Mouse (Mus musculus) megakaryocyte, adult 5-6 weeks (primary cell): ENCODE results near the gene Tjp3. TPM values are rescaled to one million over a fixed set of nuclear protein-coding genes. Genes with fewer than 3 reads are reported as not detected.
"Not testable (repeated sequence)": the region's sequence is repeated elsewhere in the genome, so short reads cannot be mapped to it uniquely, and the experiment has no call there.

Experiments
- ATAC-seq: 2 replicates; pipeline ENCODE4 v1.8.0; 2016; ENCODE audit warnings: mild to moderate bottlenecking, inconsistent platforms; ENCODE audit not compliant: poor library complexity, severe bottlenecking
- total RNA-seq, 2 experiments: library from RNA; stranded (forward) in 1 of 2; stranded (reverse) in 1 of 2; fragments of 153-499, 151-499 nt in 1 of 2; fragments of 221-1000, 200-1000 nt in 1 of 2; gene quantifications; 2 replicates each; pipeline versions ENCODE4 v1.2.3 to v1.2.4; 2015 to 2017

The Tjp3 gene
- total RNA-seq, 2 experiments from 2014 or later = 3.7 to 5.0 TPM

DNA sequence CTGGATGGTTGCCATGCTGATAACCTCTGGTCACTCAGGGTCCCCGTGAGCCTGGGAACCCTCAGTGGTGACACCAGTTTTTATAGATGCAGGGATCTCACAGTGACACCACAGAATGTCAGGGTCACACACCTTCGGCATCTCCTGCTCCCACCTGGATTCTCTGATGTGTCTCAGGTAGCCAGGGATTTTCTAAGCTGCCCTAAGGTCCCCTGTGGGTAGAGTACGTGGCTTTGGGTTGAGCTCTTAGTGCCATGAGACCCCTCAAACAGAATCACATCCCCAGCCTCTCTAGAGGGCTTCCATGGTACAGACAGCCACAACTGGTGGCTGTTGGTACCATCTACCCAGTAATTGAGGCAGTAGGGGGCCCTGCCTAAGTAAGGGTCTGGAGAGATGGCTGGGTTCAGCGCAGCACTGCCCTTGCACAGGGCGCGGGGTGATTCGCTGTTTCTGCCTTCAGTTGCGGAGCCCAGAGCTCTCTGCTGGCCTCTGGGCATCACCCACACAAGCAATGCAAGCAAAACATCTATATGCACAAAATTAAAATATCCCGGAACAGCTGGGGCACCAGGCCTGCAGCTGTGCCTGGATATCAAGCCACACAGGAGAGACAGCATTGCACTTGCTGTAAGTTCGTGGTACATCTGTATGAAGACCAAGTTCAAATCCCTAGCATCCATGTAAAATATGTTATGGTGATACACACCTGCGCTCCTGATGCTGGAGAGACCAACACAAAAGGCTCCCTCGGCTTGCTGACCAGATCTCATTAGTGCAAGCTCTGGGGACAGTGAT, 54.7 kb downstream of the Tjp3 start:
- ATAC-seq = no peak

DNA sequence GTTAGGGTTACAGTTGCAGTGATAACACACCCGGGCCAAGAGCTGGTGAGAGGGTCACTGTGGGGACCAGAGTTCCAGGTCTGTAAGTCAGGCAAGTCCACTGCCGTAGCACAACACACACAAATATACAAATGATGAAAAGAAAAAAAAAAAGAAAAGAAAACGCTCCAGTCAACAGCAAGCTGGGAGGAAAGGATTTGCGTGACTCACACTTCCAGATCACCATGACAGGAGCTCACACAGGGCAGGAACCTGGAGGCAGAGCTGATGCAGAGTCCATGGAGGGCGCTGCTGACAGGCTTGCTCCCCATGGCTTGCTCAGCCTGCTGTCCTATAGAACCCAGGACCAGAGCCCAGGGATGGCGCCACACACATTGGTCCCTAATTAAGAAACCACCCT, 57.2 kb downstream of the Tjp3 start:
- ATAC-seq = no peak

DNA sequence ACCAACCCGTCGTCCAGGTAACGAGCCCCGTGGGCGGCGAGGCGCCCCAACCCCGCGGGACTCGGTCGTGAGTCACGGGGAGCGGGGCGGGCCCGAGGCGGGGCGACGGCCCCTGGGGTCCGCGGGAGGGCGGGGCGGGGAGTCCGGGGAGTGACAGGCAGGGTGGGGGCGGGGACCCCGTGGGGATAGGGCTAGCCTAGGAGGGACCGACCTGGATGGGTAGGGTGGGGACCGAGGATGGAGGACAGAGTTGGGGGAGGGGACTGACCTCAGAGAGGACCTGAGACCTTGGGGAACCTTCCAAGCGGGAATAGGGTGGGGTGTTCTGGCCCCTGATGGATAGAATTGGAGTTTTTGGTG, 58.2 kb downstream of the Tjp3 start:
- ATAC-seq = no peak

DNA sequence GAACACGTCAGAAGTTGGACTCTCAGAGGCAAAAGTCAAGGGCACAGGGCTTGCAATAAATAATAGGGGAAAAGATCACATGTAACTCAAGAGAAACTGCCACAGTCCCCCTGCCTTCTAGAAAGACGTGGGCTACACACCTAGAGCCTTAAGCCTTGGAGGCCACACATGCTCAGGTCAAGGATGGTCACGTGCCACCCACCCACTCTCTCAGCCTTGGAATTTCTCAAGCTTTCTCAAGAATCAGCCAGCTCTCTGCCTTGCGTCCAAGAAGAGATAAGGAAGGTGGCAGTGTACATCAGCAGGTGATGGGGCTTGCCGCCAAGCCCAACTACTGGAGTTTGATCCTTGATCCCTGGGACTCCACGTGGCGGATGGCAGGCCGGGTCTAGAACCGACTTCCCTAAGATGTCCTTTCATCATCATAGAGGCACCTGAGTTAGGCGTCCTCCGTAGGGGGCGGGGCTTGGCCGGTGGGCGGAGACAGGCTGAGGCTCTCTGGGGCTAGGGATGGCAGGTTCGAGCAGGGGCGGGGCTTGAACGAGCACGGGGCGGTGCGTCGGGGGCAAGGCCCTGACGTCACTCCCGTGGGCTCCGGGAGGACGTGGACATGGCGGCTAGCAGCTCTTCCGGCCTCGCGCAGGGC, 58.7 kb downstream of the Tjp3 start, which contains the start of gene Zfr2:
TSS of gene Zfr2 (plus strand) at position 576 of the 646 bp plus-strand sequence.
- peak; percentile 93 for ATAC-seq

DNA sequence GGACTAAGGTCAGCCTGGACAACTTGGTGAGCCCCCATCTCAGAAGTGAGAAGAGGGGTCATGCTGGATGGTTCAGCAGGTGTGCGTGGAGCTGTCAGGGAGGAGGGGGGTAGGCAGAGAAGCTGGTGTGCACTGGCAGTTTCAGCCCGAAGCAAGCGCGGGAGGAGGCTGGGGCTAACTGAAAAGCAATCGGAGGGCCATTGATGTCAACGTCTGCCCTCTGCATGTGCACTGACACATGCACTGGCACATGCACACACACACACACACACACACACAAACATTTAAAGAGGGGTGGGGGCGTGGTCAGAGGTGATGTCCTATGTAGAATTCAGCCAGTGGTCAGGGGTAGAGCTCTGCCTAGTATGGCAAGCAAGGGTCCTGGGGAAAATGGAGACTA, 59.9 kb downstream of the Tjp3 start:
- no peak for ATAC-seq

DNA sequence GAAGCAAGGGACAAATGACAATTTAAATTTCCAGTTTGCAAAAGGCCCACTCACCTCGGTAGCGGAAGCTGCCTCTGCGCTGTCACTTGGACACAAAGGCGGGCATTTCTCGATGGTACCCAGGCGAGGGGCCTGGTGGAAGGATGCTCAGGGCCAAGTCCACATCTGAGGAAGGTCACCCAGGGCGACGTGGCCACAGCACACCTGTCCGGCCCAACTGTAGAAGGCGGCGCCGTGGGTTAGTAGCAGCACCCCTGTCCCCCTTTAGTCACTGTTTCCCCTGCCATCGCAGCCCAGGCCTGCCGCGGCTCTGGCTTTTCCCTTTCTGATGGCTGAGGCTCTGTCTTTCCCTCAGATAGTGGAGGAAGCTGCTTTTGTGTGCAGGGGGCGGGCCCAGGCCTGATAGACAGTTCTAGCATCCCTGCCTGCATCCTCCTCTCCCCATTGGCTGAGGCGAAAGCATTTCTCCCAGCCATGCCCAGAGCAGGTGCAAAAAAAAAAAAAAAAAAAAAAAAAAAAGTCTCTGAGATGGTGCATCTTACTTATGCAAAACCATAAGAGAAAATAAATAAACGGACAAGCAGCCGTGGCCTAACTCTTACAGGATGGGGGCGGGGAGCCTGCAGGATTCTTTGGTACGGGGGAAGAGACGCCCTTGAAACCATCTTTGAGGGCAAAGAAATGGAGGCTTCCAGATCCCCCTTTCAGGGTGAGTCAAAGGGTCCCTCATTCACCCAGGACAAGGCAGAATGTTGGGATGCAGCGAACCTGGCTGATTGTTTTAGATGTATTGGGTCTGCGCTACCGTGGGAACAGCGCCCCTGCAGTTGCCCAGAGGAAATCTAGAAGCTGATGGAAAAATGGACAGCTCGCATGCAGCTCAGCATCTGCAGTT, 60.7 kb downstream of the Tjp3 start, which contains the start of gene Atcay:
TSS of gene Atcay (minus strand) at position 396 of the 895 bp plus-strand sequence.
- no peak for ATAC-seq

DNA sequence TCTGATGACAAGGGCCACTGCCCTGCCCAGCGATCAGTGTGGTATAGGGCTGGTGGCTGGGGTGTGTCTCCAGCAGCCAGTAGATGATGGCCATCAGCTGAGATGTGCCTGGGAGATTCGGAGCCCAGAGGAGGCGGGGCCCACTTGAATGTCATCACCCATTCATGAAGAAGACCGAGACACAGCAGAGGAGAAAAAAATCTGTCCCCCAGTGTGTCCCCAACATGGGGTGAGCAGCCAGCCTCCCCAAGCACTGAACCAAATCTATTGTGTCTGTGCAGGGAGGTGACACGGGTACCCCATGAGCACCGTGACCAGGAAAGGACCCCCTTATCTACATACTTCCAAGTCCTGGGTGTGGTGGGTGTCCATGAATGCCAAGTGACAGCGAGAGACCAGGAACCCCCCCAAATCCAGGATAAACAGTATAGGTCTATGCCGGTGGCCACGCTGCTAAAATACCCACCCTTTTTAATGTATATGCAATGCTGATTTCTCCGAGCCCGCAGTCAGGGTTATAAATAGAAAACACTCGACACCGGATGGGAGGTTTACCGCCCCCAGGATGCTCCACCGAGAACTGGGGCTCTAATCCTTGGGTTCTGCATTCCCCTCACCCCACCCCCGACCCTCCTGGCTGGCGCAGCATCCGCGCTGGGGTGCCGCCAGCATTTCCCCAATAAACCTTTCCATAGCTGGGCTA, 61.5 kb downstream of the Tjp3 start:
- no peak for ATAC-seq

DNA sequence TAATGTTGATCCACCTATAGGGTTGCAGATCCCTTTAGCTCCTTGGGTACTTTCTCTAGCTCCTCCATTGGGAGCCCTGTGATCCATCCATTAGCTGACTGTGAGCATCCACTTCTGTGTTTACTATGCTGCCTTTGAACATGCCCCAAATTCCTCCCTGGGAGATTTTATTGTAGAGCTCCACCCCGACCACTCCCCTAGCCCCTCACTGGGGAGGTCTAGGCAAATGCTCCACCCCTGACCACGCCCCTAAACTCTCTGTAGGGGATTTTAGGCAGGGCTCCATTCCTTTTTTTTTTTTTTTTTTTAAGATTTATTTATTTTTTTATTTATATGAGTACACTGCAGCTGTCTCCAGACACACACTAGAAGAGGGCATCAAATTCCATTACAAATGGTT, 67.7 kb downstream of the Tjp3 start:
- ATAC-seq = not testable (repeated sequence)

Other genes with a start within 250 kb of the Tjp3 start
Only the 30 nearest of the 32 such genes appear.
- 0.82 and 1.5 TPM in 2 replicates for gene Thop1, start 221.5 kb downstream of the Tjp3 start, total RNA-seq (2015)
- gene Thop1, start 221.5 kb downstream of the Tjp3 start, total RNA-seq (2017) = 3.4 and 4.3 TPM in 2 replicates
- gene Creb3l3, start 192.7 kb downstream of the Tjp3 start, total RNA-seq (2015) = 0.50 and 0.58 TPM in 2 replicates
- gene Creb3l3, start 192.7 kb downstream of the Tjp3 start, total RNA-seq (2017) = 0.40 and 0.89 TPM in 2 replicates
- 33.9 and 40.6 TPM in 2 replicates for gene Map2k2, start 185.7 kb downstream of the Tjp3 start, total RNA-seq (2015)
- 38.2 and 47.8 TPM in 2 replicates for gene Map2k2, start 185.7 kb downstream of the Tjp3 start, total RNA-seq (2017)
- 25.0 and 27.0 TPM in 2 replicates for gene Zbtb7a, start 156.4 kb downstream of the Tjp3 start, total RNA-seq (2015)
- 8.8 and 14.5 TPM in 2 replicates for gene Zbtb7a, start 156.4 kb downstream of the Tjp3 start, total RNA-seq (2017)
- gene Pias4, start 123.7 kb downstream of the Tjp3 start, total RNA-seq (2015) = 10.1 and 13.7 TPM in 2 replicates
- gene Pias4, start 123.7 kb downstream of the Tjp3 start, total RNA-seq (2017) = 12.9 and 13.3 TPM in 2 replicates
- 394 and 408 TPM in 2 replicates for gene Eef2, start 115.0 kb downstream of the Tjp3 start, total RNA-seq (2015)
- gene Eef2, start 115.0 kb downstream of the Tjp3 start, total RNA-seq (2017) = 983 and 1,066 TPM in 2 replicates
- 9.8 and 12.7 TPM in 2 replicates for gene Dapk3, start 108.6 kb downstream of the Tjp3 start, total RNA-seq (2015)
- gene Dapk3, start 108.6 kb downstream of the Tjp3 start, total RNA-seq (2017) = 27.5 and 36.6 TPM in 2 replicates
- gene 4930442H23Rik, start 107.7 kb downstream of the Tjp3 start, total RNA-seq (2015) = not detected in 2 replicates
- not detected in 2 replicates for gene 4930442H23Rik, start 107.7 kb downstream of the Tjp3 start, total RNA-seq (2017)
- gene Nmrk2, start 89.5 kb downstream of the Tjp3 start, total RNA-seq (2015) = not detected in 2 replicates
- gene Nmrk2, start 89.5 kb downstream of the Tjp3 start, total RNA-seq (2017) = not detected in 2 replicates
- not detected in 2 replicates for gene Atcay, start 60.7 kb downstream of the Tjp3 start, total RNA-seq (2015)
- not detected in 2 replicates for gene Atcay, start 60.7 kb downstream of the Tjp3 start, total RNA-seq (2017)
- gene Zfr2, start 58.4 kb downstream of the Tjp3 start, total RNA-seq (2015) = not detected in 2 replicates
- 0.16 and 0.26 TPM in 2 replicates for gene Zfr2, start 58.4 kb downstream of the Tjp3 start, total RNA-seq (2017)
- 5.4 and 5.9 TPM in 2 replicates for gene Matk, start 38.6 kb downstream of the Tjp3 start, total RNA-seq (2015)
- gene Matk, start 38.6 kb downstream of the Tjp3 start, total RNA-seq (2017) = 7.5 and 8.1 TPM in 2 replicates
- 52.1 and 67.0 TPM in 2 replicates for gene Mrpl54, start 24.6 kb downstream of the Tjp3 start, total RNA-seq (2015)
- 97.4 and 154 TPM in 2 replicates for gene Mrpl54, start 24.6 kb downstream of the Tjp3 start, total RNA-seq (2017)
- gene Apba3, start 24.6 kb downstream of the Tjp3 start, total RNA-seq (2015) = 16.4 and 20.2 TPM in 2 replicates
- 11.5 and 15.0 TPM in 2 replicates for gene Apba3, start 24.6 kb downstream of the Tjp3 start, total RNA-seq (2017)
- gene Pip5k1c, start 1.4 kb upstream of the Tjp3 start, total RNA-seq (2015) = 28.0 and 31.7 TPM in 2 replicates
- 40.4 and 46.1 TPM in 2 replicates for gene Pip5k1c, start 1.4 kb upstream of the Tjp3 start, total RNA-seq (2017)
- gene Cactin, start 29.5 kb upstream of the Tjp3 start, total RNA-seq (2015) = 4.5 and 7.4 TPM in 2 replicates
- gene Cactin, start 29.5 kb upstream of the Tjp3 start, total RNA-seq (2017) = 16.2 and 20.6 TPM in 2 replicates
- gene Tbxa2r, start 37.1 kb upstream of the Tjp3 start, total RNA-seq (2015) = 0.34 and 0.85 TPM in 2 replicates
- 0.07 and 0.28 TPM in 2 replicates for gene Tbxa2r, start 37.1 kb upstream of the Tjp3 start, total RNA-seq (2017)
- gene Gipc3, start 51.7 kb upstream of the Tjp3 start, total RNA-seq (2015) = not detected in 2 replicates
- gene Gipc3, start 51.7 kb upstream of the Tjp3 start, total RNA-seq (2017) = not detected in 2 replicates
- 27.4 and 33.0 TPM in 2 replicates for gene Hmg20b, start 58.9 kb upstream of the Tjp3 start, total RNA-seq (2015)
- 18.1 and 24.5 TPM in 2 replicates for gene Hmg20b, start 58.9 kb upstream of the Tjp3 start, total RNA-seq (2017)
- gene Mfsd12, start 65.9 kb upstream of the Tjp3 start, total RNA-seq (2015) = 4.1 and 4.6 TPM in 2 replicates
- gene Mfsd12, start 65.9 kb upstream of the Tjp3 start, total RNA-seq (2017) = 7.4 TPM in 2 replicates
- 0.49 and 1.3 TPM in 2 replicates for gene 4930404N11Rik, start 74.2 kb upstream of the Tjp3 start, total RNA-seq (2015)
- 0.37 and 0.49 TPM in 2 replicates for gene 4930404N11Rik, start 74.2 kb upstream of the Tjp3 start, total RNA-seq (2017)
- 22.7 and 23.8 TPM in 2 replicates for gene Fzr1, start 86.9 kb upstream of the Tjp3 start, total RNA-seq (2015)
- gene Fzr1, start 86.9 kb upstream of the Tjp3 start, total RNA-seq (2017) = 20.9 and 24.0 TPM in 2 replicates
- gene Dohh, start 92.8 kb upstream of the Tjp3 start, total RNA-seq (2015) = 5.4 and 5.7 TPM in 2 replicates
- 21.9 and 42.4 TPM in 2 replicates for gene Dohh, start 92.8 kb upstream of the Tjp3 start, total RNA-seq (2017)
- gene Gm48551, start 92.9 kb upstream of the Tjp3 start, total RNA-seq (2015) = 0.83 and 2.9 TPM in 2 replicates
- 0.33 TPM in 1 of 2 replicates, not detected in the other for gene Gm48551, start 92.9 kb upstream of the Tjp3 start, total RNA-seq (2017)
- not detected in 2 replicates for gene Gm48552, start 97.4 kb upstream of the Tjp3 start, total RNA-seq (2015)
- gene Gm48552, start 97.4 kb upstream of the Tjp3 start, total RNA-seq (2017) = 0.26 and 1.4 TPM in 2 replicates
- 30.6 and 34.0 TPM in 2 replicates for gene Smim24, start 101.5 kb upstream of the Tjp3 start, total RNA-seq (2015)
- gene Smim24, start 101.5 kb upstream of the Tjp3 start, total RNA-seq (2017) = 6.5 and 11.5 TPM in 2 replicates
- 51.4 and 54.5 TPM in 2 replicates for gene Nfic, start 164.1 kb upstream of the Tjp3 start, total RNA-seq (2015)
- gene Nfic, start 164.1 kb upstream of the Tjp3 start, total RNA-seq (2017) = 6.2 and 8.6 TPM in 2 replicates
- gene Celf5, start 191.1 kb upstream of the Tjp3 start, total RNA-seq (2015) = not detected in 2 replicates
- 0.24 TPM in 1 of 2 replicates, not detected in the other for gene Celf5, start 191.1 kb upstream of the Tjp3 start, total RNA-seq (2017)
- gene Ncln, start 204.8 kb upstream of the Tjp3 start, total RNA-seq (2015) = 55.8 and 62.8 TPM in 2 replicates
- gene Ncln, start 204.8 kb upstream of the Tjp3 start, total RNA-seq (2017) = 72.4 and 76.3 TPM in 2 replicates
- gene S1pr4, start 208.6 kb upstream of the Tjp3 start, total RNA-seq (2015) = 22.8 and 23.9 TPM in 2 replicates
- 28.1 and 29.3 TPM in 2 replicates for gene S1pr4, start 208.6 kb upstream of the Tjp3 start, total RNA-seq (2017)